Mouse (Mus musculus) left cerebral cortex, postnatal 25 days (tissue): ENCODE measurements around the gene Atxn7l1. TPM values are rescaled to one million over a fixed set of nuclear protein-coding genes. Genes with fewer than 3 reads are reported as not detected.

Experiments
- DNase-seq, 2 experiments: peaks; one replicate each; pipeline ENCODE4 v3.0.0; 2022; ENCODE audit warnings: low spot score in 2 of 2, mixed read lengths in 1 of 2
- intact Hi-C: fragments of 180-260 bp; cut with DNase I; formaldehyde crosslinking; loops from one replicate; pipeline ENCODE4 v1.15.1; 2025
- total RNA-seq, 2 experiments: library from RNA; stranded (reverse); gene quantifications; 2 replicates each; pipeline ENCODE4 v1.2.3; 2021

Gene Atxn7l1
- total RNA-seq, 2 experiments from 2014 or later = 56.8 to 60.8 TPM

GRCm38 (mm10) chr12:33175621-33176554 lies 28.4 kb downstream of the Atxn7l1 start:
- DNase-seq = no peak
- intact Hi-C loops = no loop called here

DNA sequence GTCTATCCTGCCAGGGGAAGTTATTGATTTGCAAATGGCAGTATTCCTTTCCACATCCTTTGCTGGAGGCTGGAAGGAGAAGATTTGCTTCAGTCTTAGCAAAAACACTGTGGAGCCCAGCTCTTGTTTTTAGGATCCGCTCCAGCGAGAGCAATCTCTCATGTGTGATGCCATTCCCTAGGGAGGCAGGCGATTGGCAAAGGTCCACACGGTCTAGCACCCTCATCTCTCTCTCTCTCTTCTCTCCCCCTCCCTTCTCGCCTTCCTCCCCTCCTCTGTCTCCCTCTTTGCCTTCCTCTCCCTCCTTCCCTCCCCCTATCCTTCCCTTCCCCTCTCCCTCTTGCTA lies 29.0 kb downstream of the Atxn7l1 start:
- intact Hi-C loops = no loop called here
- DNase-seq = peak in 1 of 2 experiments; percentile 60

DNA sequence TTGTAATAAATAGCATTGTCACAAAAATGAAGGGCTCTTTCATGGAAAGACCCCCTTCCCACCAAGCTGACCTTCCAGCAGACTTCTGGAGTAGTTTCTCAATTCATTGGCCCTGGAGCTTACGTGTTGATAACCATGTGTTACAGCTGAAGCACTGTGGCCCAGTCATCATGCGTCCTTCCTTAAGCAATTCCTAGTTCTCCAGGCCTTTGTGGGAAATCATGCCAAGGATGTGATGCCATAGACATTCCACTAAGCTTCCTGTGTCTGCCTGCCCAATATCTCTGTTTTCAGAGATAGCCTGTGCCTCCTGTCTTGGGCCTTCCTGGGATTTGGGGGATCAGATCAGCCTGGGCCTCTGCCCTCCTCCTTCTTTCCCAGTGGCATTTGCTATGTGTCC lies 32.9 kb downstream of the Atxn7l1 start:
- intact Hi-C loops = no loop called here
- no peak for DNase-seq

DNA sequence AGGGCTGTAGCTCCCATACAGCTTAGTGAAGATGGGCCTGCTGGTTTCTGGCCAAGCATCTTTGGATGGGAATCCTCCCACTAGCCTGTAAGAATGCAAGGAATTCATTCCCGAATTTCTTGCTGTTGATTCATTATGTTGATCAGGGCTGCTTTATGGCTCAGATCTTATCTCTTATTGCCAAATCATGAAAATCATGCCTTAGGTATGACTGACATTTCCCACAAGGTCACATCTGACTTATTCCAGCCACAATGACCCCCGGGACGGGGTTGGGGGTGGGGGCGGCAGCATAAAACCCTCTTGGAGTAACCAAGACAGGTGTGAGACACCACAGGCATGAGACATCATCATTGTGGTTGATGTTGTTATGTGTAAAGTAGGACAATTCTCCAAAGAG lies 34.4 kb downstream of the Atxn7l1 start:
- intact Hi-C loops = no loop called here
- DNase-seq = no peak

DNA sequence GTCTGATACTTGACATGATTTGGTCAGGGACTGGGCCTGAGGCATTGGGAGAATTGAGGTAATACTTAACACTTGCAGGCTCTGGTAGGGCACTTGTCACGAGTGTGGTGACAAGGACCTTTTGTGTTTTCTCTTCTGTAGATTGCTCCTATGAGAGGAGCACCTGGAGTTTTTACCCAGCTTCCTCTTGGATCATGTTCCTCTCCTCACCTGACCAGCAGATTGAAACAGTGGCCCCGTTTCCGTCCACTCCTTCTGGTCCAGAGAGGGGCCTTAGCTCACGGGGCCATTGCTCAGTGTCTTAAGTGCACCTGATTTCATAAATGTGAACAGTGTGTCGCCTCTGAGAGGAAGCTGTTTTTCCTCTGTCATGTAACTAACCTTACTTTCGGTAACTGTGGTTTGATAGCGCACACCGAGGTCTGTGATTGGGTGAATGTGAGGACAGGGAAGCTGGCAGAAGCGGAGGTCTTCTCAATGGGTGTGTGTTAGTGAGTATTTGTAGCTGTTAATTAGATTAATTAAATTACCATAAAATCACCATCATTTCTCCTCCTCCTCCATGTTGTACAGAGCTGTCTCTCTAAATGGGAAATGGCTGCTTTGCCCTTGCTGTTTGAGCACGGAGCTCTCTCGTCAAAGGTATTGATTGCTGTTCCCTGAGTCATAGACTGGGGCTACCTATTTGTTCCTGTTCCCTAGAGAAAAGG lies 35.1 kb downstream of the Atxn7l1 start:
- DNase-seq = no peak
- intact Hi-C loops = no loop called here

GRCm38 (mm10) chr12:33183138-33183627 lies 35.7 kb downstream of the Atxn7l1 start:
- no peak for DNase-seq
- intact Hi-C loops = no loop called here

- intact Hi-C loops = no loop called here
- DNase-seq = no peak
Observed at GRCm38 (mm10) chr12:33184137-33184536, 36.6 kb downstream of the Atxn7l1 start.

GRCm38 (mm10) chr12:33185046-33185445 lies 37.6 kb downstream of the Atxn7l1 start:
- intact Hi-C loops = no loop called here
- DNase-seq = no peak

DNA sequence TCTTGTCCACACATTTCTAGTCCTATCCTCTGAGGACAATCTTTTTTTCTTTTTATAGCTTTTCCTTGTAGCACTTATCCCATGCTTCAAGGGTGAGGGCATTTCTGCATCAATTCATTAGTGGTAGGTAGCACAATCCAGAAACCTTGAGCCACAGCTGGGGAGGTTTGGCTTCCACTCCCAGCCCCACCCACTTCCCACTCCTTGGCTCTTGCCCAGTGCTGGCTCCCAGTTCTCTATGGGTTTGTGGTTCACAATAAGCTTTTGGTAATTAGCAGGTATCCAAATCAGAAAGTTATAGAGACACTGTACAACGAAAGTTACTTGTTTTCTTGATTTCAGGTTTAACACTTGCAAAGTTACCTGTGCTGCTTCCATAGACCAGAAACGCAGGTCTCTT lies 38.8 kb downstream of the Atxn7l1 start:
- DNase-seq = no peak
- intact Hi-C loops = no loop called here

- no peak for DNase-seq
- intact Hi-C loops = no loop called here
Observed at GRCm38 (mm10) chr12:33190133-33190532, 42.6 kb downstream of the Atxn7l1 start.

DNA sequence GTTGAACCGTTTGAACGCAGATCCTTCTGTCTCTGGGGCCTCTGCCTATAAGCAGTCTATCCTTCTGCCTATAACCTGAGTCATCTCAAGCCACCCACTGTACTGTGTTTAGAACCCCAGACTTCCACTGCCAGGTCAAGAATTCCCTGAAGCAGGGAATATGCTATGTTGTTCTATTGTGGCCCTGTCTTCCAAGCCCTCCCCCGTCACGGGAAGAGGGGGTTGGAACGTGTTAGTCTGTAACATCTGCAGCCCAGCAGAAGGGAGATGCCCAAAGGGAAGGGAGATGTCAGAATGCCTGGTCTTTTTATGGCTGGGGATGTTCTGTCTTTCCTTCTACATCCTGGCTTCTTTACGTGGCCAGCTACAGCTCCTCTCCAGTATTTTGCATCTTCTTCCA lies 43.1 kb downstream of the Atxn7l1 start:
- intact Hi-C loops = no loop called here

GRCm38 (mm10) chr12:33193408-33193901 lies 46.0 kb downstream of the Atxn7l1 start:
- DNase-seq = no peak

More for the DNA sequence above, 43.1 kb downstream of the Atxn7l1 start:
- peak in 1 of 2 experiments; percentile 40 for DNase-seq

DNA sequence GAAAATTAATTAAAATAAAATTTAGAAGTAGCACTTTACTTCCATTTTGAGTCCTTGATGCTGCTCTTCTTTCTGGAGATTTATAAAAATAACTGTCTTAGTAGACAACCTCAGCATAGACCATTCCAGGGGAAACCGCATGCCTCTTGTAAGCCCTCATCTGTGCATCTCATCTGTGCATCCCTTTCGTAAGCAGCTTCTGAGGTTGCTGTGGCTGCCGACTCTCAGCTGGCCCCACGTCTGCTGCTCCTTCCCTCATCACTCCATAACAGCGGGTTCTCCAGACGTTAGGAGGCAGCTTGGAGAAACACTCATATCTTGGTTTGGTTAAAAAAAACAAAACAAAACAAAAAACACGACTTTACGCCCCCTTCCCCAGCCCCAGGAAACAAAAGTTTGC lies 47.7 kb downstream of the Atxn7l1 start:
- DNase-seq = no peak
- intact Hi-C loops = no loop called here

More at GRCm38 (mm10) chr12:33193408-33193901, 46.0 kb downstream of the Atxn7l1 start:
- intact Hi-C loops = no loop called here

- DNase-seq = no peak
Observed at GRCm38 (mm10) chr12:33197287-33197686, 49.8 kb downstream of the Atxn7l1 start.

GRCm38 (mm10) chr12:33197746-33198145 lies 50.3 kb downstream of the Atxn7l1 start:
- intact Hi-C loops = no loop called here
- no peak for DNase-seq

More at GRCm38 (mm10) chr12:33197287-33197686, 49.8 kb downstream of the Atxn7l1 start:
- intact Hi-C loops = no loop called here

GRCm38 (mm10) chr12:33201068-33201467 lies 53.6 kb downstream of the Atxn7l1 start:
- intact Hi-C loops = no loop called here

GRCm38 (mm10) chr12:33201491-33202210 lies 54.2 kb downstream of the Atxn7l1 start:
- no peak for DNase-seq
- intact Hi-C loops = no loop called here

More at GRCm38 (mm10) chr12:33201068-33201467, 53.6 kb downstream of the Atxn7l1 start:
- DNase-seq = no peak

DNA sequence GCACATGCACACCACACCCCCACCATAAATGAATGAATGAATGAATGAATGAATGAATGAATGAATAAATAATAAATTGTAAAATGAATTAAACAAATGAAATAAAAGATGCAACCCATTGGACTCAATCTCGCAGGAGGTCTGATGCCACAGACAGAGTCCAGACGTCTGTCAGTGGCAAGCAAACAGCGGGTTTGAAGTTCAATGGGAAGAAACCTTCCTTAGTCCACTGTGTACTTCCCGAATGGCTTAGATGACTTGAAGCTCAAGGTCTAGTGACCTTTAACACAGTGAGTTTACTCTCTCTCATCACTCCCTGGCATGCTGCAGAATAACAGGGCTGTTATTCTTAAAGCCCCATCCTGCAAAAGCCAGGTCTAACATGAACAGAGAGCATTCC lies 57.8 kb downstream of the Atxn7l1 start:
- no peak for DNase-seq
- intact Hi-C loops = no loop called here

DNA sequence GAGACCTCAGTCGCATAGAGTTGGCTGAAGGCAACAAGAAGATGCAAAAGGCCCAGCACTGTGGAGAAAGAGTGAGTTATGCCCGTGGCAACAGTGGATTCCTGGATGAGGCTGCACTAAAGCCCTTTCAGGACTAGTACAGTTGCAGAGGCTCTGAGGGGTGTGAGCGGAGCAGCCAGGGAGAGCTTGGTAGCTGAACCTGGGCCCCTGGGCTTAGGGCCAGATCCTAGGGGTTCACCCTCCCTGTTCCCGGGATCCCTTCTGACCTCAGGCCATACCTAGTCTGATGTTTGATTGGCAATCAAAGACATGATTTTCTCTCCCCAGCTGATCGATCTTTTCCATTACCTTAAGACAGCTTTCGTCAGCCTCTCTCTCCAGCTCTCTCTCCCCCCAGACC lies 58.8 kb downstream of the Atxn7l1 start:
- DNase-seq = no peak
- intact Hi-C loops = no loop called here

GRCm38 (mm10) chr12:33210856-33211255 lies 63.4 kb downstream of the Atxn7l1 start:
- DNase-seq = no peak
- intact Hi-C loops = no loop called here
